Mouse (Mus musculus) adrenal gland, postnatal 10 days (tissue): Measurements from ENCODE around the gene Dync1i2. TPM values are rescaled to one million over a fixed set of nuclear protein-coding genes. Genes with fewer than 3 reads are reported as not detected.

Experiments
- total RNA-seq, 2 experiments: library from RNA; stranded (reverse); gene quantifications; 2 replicates each; pipeline ENCODE4 v1.2.3; 2021

Dync1i2 gene
- total RNA-seq, 2 experiments from 2014 or later, result 78.0 to 83.9 TPM

Other genes starting within 250 kb of the Dync1i2 start
- 10 to 100 TPM; 11.3 to 16.6 TPM for gene Dcaf17, start 156.4 kb upstream of the Dync1i2 start, total RNA-seq
- gene Mettl8, start 156.1 kb upstream of the Dync1i2 start, total RNA-seq, result 10 to 100 TPM; 10.8 to 16.4 TPM
- 1 to 10 TPM; 1.8 TPM for gene Cybrd1, start 93.8 kb upstream of the Dync1i2 start, total RNA-seq
- 10 to 100 TPM; 57.8 to 77.8 TPM for gene Slc25a12, start 156.0 kb downstream of the Dync1i2 start, total RNA-seq
- 10 to 100 TPM; 36.9 to 42.3 TPM for gene Hat1, start 177.3 kb downstream of the Dync1i2 start, total RNA-seq
- 10 to 100 TPM; 32.7 to 46.6 TPM for gene Metap1d, start 241.6 kb downstream of the Dync1i2 start, total RNA-seq